Mouse (Mus musculus): ENCODE results near the gene Mfng. TPM values are rescaled to one million over a fixed set of nuclear protein-coding genes. Genes with fewer than 3 reads are reported as not detected.

Gene Mfng
- polyA plus RNA-seq, 1 experiment from 2014 or later: 93.7 TPM

- no peaks in the 10 kb centered on the region for H3K9me3 ChIP-seq
- H3K27me3 ChIP-seq: peaks cover 56% of the 10 kb centered on the region
- H3K4me1 ChIP-seq (replicated peaks): peaks cover 40% of the 10 kb centered on the region
- no peak for ATAC-seq
- no peak overlapping the region for H3K27ac ChIP-seq
- no peaks in the 10 kb centered on the region for H3K36me3 ChIP-seq
- H3K9ac ChIP-seq (replicated peaks): no peak overlapping the region
- no peak overlapping the region for H3K4me3 ChIP-seq (replicated peaks)
- 72% methylated on average over 7 of the region's 7 CpGs for WGBS
- H3K4me2 ChIP-seq (replicated peaks): no peak overlapping the region
Measured at GRCm38 (mm10) chr15:78720532-78720931, 52.7 kb downstream of the Mfng start.

GRCm38 (mm10) chr15:78720094-78720493 is 53.2 kb downstream of the Mfng start:
- ATAC-seq: peak; percentile 8; the same call in 1 of the 2 replicates
- Histone ChIP-seq H3K27me3 (peaks cover 60% of the 10 kb centered on the region), H3K9ac (replicated peaks) (no peak overlapping the region), H3K4me3 (replicated peaks) (no peak overlapping the region), H3K36me3 (no peaks in the 10 kb centered on the region), H3K4me2 (replicated peaks) (peak overlapping the region; percentile 77), H3K4me1 (replicated peaks) (peaks cover 44% of the 10 kb centered on the region), H3K9me3 (no peaks in the 10 kb centered on the region), H3K27ac (no peak overlapping the region)
- 2% methylated on average over 16 of the region's 16 CpGs for WGBS

DNA sequence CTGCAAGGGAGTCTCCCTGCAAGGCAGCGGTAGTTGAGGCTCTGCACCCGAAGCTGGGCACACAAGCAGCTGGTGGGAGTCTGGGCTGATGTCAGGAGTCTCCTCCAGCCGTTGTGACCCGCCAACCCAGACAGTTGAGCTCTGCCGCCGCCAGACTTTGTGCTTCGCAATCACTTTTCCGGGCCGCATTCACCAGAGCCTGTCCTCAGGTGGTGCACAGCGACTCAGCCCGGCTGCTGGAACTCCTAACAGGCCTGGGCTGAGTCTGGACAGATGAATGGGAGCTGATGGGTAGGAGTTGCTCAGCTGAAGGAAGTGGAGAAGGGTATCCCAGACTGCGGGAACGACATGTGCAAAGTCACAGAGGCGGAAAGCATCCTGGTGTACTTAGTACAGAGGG is 53.9 kb downstream of the Mfng start:
- ATAC-seq: 0 out of 2 replicates have a peak, but pooled peaks have one; percentile 14
- H3K4me2 ChIP-seq (replicated peaks): peak overlapping the region; percentile 77
- H3K27me3 ChIP-seq: peaks cover 67% of the 10 kb centered on the region
- H3K36me3 ChIP-seq: no peaks in the 10 kb centered on the region
- H3K9ac ChIP-seq (replicated peaks): no peak overlapping the region
- H3K4me3 ChIP-seq (replicated peaks): peak overlapping the region; percentile 50; the same call in 1 of the 2 replicates
- WGBS: 5% methylated on average over 14 of the region's 14 CpGs
- H3K27ac ChIP-seq: no peak overlapping the region
- peaks cover 46% of the 10 kb centered on the region for H3K4me1 ChIP-seq (replicated peaks)
- H3K9me3 ChIP-seq: no peaks in the 10 kb centered on the region

DNA sequence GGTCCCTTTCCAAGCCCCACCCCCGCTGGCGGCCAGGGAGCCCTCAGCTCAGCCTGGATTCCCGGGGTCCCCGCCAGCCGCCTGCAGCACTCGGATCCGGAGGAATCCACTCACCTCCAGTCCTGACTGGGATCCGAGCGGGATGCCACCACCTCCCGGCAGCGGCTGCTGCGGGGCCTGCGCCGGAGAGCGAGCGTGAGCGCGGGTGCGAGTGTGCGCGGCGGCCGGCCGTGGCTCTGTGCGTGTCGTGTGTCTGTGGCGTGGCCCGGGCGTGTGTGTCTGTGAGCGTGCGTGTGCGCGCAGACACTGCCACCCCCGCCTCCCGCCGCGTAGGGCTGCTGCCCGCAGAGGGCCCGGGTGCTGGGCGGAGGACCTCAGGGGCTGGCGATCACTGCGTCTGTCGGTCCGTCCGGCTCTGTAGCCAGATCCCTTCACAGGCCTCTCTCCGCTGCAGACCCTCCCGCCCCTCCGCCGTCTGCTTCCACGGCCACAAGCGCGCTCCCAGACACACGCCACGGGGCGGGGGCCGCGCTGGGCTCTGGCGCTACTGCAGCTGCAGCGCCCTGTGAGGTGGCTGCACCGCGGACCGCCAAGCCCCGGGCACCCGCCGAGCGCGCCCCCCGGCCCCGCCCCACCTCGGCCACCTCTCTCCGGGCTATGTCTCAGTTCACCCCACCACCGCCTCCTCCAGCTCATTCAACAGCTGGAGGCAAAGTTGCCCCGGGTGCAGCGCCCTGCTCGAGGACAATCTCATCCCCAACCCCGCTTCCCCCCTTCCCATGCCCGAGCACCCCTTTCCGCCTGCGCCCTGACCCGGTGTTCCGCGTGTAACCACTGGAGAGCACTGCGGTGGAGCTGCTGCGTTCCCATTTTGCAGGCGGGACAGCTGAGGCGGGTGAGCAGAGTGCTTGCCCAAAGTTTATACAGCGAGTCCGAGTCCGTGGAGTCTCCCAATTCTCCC is 54.7 kb downstream of the Mfng start, which contains the start of gene Elfn2:
Elfn2 (minus strand) TSS at position 482 of the 961 bp plus-strand sequence.
- Histone ChIP-seq H3K4me3 (replicated peaks) (peak within 1 kb of the TSS; percentile 50), H3K4me1 (replicated peaks) (peaks cover 49% of the 10 kb centered on the region), H3K9ac (replicated peaks) (peak within 1 kb of the TSS; percentile 73), H3K27me3 (peaks cover 76% of the 10 kb centered on the region), H3K36me3 (no peaks in the 10 kb centered on the region), H3K4me2 (replicated peaks) (peak within 1 kb of the TSS; percentile 77), H3K9me3 (no peaks in the 10 kb centered on the region), H3K27ac (peak within 1 kb of the TSS; percentile 41; the same call in 1 of the 2 replicates)
- ATAC-seq: peak; percentile 59
- WGBS: 1% methylated on average over 85 of the region's 89 CpGs

DNA sequence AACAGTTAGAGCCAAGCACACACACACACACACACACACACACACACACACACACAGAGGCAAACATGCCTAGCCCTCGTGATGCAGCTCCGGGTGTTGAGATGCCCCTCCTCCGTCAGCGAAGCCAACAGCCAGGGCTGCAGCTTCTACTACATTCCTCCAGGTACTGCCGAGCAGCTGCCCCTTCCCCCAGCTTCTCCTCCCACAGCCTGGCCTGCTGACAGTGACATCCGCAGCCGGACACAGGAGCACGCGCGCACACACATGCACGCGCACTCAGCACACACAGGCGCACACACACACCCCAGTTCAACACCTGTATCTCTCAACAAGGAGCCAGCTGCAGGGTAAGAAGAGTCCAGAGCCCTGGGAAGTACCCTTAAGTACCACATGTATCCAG is 56.3 kb downstream of the Mfng start:
- no peaks in the 10 kb centered on the region for H3K36me3 ChIP-seq
- peaks cover 82% of the 10 kb centered on the region for H3K27me3 ChIP-seq
- peak overlapping the region; percentile 50 for H3K4me3 ChIP-seq (replicated peaks)
- 59% methylated on average over 13 of the region's 13 CpGs for WGBS
- peaks cover 65% of the 10 kb centered on the region for H3K4me1 ChIP-seq (replicated peaks)
- H3K9me3 ChIP-seq: no peaks in the 10 kb centered on the region
- H3K4me2 ChIP-seq (replicated peaks): peak overlapping the region; percentile 77
- H3K9ac ChIP-seq (replicated peaks): peak overlapping the region; percentile 73
- ATAC-seq: no peak
- 0 out of 2 replicates have a peak overlapping the region, but pooled peaks have one; percentile 25 for H3K27ac ChIP-seq

DNA sequence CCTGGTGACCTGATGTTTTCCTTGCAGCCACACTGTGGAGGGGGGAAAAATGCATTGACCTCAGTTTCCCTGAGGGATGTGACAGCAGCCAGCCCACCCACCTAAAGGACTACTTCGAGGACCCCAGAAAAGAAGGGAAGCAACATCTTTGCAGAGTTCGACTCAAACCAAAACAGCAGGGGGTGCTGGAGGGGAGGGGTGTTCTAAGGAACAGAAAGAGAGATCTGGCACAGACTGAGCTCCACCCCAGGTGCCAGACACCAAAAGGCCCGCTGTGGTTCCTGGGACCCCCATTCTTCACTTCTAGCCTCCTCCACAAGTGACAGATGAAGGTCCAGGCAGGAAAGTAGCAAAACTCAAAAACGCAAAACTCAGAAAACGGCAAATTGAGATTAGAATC is 57.4 kb downstream of the Mfng start:
- no peaks in the 10 kb centered on the region for H3K9me3 ChIP-seq
- H3K27ac ChIP-seq: no peak overlapping the region
- H3K9ac ChIP-seq (replicated peaks): no peak overlapping the region
- WGBS: 48% methylated on average over 5 of the region's 5 CpGs
- H3K4me1 ChIP-seq (replicated peaks): peaks cover 76% of the 10 kb centered on the region
- no peak for ATAC-seq
- H3K4me3 ChIP-seq (replicated peaks): no peak overlapping the region
- peak overlapping the region; percentile 77 for H3K4me2 ChIP-seq (replicated peaks)
- H3K27me3 ChIP-seq: peaks cover 90% of the 10 kb centered on the region
- no peaks in the 10 kb centered on the region for H3K36me3 ChIP-seq

GRCm38 (mm10) chr15:78713751-78714150 is 59.5 kb downstream of the Mfng start:
- Histone ChIP-seq H3K36me3 (no peaks in the 10 kb centered on the region), H3K27me3 (peaks cover 82% of the 10 kb centered on the region), H3K9ac (replicated peaks) (no peak overlapping the region), H3K9me3 (no peaks in the 10 kb centered on the region), H3K4me2 (replicated peaks) (no peak overlapping the region), H3K4me1 (replicated peaks) (peaks cover 82% of the 10 kb centered on the region), H3K4me3 (replicated peaks) (no peak overlapping the region), H3K27ac (no peak overlapping the region)
- WGBS: 85% methylated on average over 7 of the region's 7 CpGs
- no peak for ATAC-seq

DNA sequence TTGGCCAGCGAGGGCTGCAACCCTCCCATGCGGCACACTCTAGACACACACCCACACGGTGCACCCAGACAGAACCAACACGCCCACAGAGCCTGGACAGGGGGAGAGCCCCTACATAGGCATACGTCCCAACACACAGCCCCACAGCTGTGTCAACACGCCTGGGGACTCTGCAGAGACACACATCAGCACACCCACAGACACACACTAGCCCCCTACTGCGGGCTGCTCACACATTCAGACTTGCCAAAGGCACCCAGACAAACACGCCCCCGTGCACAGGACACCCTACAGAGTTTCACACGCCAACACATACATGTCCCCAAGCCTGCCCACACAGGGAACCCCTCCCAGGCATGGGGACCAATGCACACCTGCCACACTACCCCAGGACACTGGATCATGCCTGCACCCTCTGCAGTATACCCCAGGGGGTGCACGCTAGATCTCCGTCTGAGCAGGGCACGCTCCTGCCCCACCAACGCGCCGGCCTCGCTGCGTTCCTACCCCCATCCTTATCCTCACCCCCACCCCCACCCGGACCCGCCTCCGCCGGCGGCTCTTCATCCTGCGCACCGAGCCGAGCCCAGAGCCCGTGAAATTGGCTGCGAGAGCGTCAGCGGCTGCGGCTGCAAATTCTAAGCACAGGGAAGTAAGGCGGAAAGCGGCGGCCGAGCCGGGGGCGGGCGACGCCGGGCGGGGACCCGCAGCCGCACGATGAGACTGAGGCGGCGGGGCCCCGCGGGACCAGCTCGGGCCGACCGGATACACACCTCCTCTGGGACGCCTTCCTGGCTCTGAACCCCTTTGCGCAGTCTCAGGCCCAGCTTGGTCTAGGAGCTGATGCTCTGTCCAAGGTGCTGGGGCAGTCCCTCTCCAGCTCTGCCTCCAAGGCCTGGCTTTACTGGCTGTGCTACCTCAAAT is 60.7 kb downstream of the Mfng start:
- H3K9me3 ChIP-seq: no peaks in the 10 kb centered on the region
- 9% methylated on average over 53 of the region's 53 CpGs for WGBS
- peaks cover 71% of the 10 kb centered on the region for H3K4me1 ChIP-seq (replicated peaks)
- ATAC-seq: peak; percentile 29
- peak overlapping the region; percentile 56; the same call in 1 of the 2 replicates for H3K27ac ChIP-seq
- peaks cover 77% of the 10 kb centered on the region for H3K27me3 ChIP-seq
- no peaks in the 10 kb centered on the region for H3K36me3 ChIP-seq
- peak overlapping the region; percentile 34 for H3K4me3 ChIP-seq (replicated peaks)
- H3K9ac ChIP-seq (replicated peaks): peak overlapping the region; percentile 42
- H3K4me2 ChIP-seq (replicated peaks): peak overlapping the region; percentile 57

DNA sequence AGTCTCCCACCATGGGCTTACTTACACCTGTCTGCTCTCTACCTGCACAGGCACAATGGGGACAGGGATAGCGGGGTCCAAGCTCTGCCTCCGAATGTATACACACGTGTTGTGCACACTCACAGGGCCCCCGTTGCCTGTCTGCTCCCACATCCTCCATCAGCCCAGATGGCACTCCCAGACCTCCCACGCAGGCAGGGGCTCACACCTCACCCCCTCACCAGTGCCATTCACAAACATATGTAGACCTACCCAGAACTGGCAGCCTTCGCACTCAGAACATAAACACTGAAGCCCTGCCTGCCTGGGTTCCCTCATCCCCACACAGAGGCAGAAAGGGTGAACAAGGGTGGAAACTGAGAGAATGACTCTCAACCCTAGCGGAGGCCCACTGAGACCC is 61.3 kb downstream of the Mfng start:
- Histone ChIP-seq H3K4me1 (replicated peaks) (peaks cover 64% of the 10 kb centered on the region), H3K27me3 (peaks cover 73% of the 10 kb centered on the region), H3K9ac (replicated peaks) (no peak overlapping the region), H3K4me3 (replicated peaks) (no peak overlapping the region), H3K27ac (0 out of 2 replicates have a peak overlapping the region, but pooled peaks have one; percentile 56), H3K36me3 (no peaks in the 10 kb centered on the region), H3K9me3 (no peaks in the 10 kb centered on the region), H3K4me2 (replicated peaks) (peak overlapping the region; percentile 57)
- ATAC-seq: no peak
- WGBS: 73% methylated on average over 7 of the region's 7 CpGs

DNA sequence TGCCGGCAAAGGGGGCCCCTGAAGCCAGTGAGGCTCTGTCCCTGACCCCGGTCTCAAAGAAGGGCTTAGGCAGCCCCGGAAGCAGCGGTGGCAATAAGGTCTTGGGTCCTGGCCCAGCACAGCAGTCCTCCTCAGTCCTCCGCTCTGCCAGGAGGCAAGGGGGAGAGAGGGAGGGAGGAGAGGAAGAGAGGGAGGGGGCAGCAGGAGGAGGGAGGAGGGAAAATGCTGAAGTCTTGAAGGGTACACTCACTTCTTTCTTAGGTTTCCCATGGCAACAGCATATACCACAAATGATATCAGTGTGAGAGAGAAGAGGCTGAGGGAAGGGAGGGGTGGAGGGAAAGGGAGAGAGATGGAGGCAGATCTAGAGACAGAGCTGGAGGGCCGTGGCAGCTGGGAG is 62.6 kb downstream of the Mfng start:
- no peaks in the 10 kb centered on the region for H3K9me3 ChIP-seq
- H3K27ac ChIP-seq: peak overlapping the region; percentile 67
- H3K4me2 ChIP-seq (replicated peaks): peak overlapping the region; percentile 37
- WGBS: 30% methylated on average over 6 of the region's 6 CpGs
- H3K36me3 ChIP-seq: no peaks in the 10 kb centered on the region
- peak; percentile 59 for ATAC-seq
- H3K4me1 ChIP-seq (replicated peaks): peaks cover 57% of the 10 kb centered on the region
- peak overlapping the region; percentile 37; the same call in 1 of the 2 replicates for H3K9ac ChIP-seq (replicated peaks)
- H3K27me3 ChIP-seq: peaks cover 60% of the 10 kb centered on the region
- no peak overlapping the region for H3K4me3 ChIP-seq (replicated peaks)

- H3K4me3 ChIP-seq (replicated peaks): no peak overlapping the region
- peak overlapping the region; percentile 37; the same call in 1 of the 2 replicates for H3K4me2 ChIP-seq (replicated peaks)
- H3K36me3 ChIP-seq: no peaks in the 10 kb centered on the region
- peak; percentile 65 for ATAC-seq
- WGBS: 10% methylated on average over 7 of the region's 7 CpGs
- H3K27ac ChIP-seq: peak overlapping the region; percentile 67
- 0 out of 2 replicates have a peak overlapping the region, but pooled peaks have one; percentile 39 for H3K9ac ChIP-seq (replicated peaks)
- H3K27me3 ChIP-seq: peaks cover 52% of the 10 kb centered on the region
- peaks cover 50% of the 10 kb centered on the region for H3K4me1 ChIP-seq (replicated peaks)
- no peaks in the 10 kb centered on the region for H3K9me3 ChIP-seq
Measured at GRCm38 (mm10) chr15:78709767-78710166, 63.5 kb downstream of the Mfng start.

Data from midbrain, embryonic 13.5 days (tissue).